Mouse (Mus musculus): ENCODE measurements around the gene Cd200r2.
"Not testable (repeated sequence)": the region's sequence is repeated elsewhere in the genome, so short reads cannot be mapped to it uniquely, and the experiment has no call there.

The Cd200r2 gene

DNA sequence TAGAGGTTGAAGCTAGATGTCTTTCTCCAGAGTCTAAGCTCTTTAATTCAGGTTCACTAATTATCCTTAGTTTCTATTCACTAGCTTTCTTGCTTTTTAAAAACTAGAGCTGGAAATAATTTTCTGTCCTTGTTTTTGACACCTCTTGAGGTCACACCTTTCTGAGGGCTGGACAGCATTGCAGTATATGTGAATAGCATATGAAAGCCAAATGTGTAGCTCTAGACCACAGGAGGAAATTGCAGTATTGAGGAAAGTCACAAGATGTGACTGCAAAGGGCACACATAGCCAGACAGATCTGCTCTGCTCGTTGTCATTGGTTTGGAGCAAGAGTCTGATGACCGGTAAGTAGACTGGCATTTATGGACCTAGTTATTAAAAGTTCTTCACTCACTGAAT, at the start of gene Cd200r2:
Cd200r2 (plus strand) TSS at position 301 of the 400 bp plus-strand sequence.
- DNase-seq (ENCODE audit: low read depth, low spot score): no peak

DNA sequence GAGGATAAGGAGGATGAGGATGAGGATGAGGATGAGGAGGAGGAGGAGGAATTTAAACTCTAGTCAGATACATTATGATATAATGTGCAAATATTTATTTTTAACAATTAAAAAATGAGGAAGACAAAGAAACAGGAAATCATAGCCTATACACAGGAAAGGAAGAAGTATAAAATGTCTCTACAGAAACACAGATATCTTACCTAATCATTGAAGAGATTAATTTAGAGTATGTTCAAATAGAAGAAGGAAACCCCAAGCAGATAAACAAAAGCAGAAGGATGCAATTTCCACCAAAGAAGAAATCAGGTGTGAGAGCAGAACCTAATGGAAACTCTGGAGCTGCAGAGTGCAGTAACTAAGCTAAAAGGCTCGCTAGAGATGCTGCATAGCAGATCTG, 48.9 kb upstream of the Cd200r2 start:
- no peak for DNase-seq (ENCODE audit: low read depth, low spot score)

DNA sequence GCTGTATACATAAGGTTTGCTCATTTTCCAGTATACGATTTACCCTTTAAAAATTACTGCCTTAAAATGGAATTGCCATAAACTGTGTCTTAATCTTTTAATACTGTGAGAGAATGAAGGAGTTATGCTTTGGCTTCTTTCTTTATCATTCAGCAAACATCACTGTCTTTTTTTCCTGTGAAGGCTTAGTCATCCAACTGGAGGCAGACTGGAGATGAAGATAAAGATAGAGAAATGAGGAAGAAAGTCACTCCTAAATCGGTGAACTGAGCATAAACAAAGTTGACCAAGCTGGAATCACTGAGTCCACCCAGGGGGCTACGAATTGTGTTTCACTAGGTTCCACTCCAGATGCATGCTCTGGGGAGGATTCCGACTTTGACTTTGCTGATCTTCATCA, 46.4 kb upstream of the Cd200r2 start:
- DNase-seq (ENCODE audit: low read depth, low spot score): no peak

DNA sequence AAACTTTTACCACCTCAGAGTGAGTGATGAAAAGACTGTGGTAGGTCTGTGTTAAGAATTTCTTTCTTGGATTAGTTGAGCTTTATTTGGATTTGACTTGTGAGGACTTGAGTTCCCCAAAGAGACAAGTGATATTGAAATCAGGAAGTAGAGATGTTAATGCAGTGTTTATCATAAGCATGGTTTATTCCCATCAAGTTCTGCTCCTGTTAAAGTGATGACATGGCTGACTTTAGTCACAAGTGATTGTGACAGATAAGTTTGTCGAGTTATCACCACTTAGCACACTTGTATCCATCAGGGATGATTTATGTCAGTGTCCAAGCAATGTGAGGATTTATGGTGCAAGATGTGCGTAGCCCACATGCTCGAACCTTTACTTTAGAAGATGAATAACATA, 34.6 kb upstream of the Cd200r2 start:
- DNase-seq (ENCODE audit: low read depth, low spot score): no peak

DNA sequence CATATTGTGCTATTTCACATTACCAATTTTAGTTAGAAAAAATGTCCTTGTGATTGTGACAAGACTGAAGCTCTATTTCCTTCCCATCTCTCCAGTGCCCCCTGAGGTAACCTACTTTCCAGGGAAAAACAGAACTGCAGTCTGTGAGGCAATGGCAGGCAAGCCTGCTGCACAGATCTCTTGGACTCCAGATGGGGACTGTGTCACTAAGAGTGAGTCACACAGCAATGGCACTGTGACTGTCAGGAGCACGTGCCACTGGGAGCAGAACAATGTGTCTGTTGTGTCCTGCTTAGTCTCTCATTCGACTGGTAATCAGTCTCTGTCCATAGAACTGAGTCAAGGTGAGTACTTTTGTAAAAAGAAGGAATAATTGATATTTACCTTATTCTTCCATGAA, 33.7 kb upstream of the Cd200r2 start:
- not testable (repeated sequence) for DNase-seq (ENCODE audit: low read depth, low spot score)

DNA sequence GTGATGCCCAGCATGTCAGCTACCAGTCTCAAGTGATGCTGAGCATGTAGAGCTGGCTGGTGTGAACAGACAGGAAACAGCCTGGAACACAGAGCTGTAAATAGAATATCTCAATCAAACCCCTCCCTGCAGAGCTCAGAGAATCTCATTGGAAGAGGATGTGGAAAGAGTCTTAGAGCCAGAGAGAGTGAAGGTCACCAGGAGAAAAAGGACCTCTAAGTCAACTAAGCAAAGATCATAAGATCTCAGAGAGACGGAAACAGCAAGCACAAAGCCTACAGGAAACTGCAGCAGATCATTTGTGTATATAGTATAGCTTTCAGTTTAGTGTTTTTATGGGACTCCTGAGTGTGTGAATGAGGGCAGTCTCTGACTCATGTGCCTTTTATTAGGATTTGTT, 8.3 kb downstream of the Cd200r2 start:
- no peak for DNase-seq (ENCODE audit: low read depth, low spot score)

DNA sequence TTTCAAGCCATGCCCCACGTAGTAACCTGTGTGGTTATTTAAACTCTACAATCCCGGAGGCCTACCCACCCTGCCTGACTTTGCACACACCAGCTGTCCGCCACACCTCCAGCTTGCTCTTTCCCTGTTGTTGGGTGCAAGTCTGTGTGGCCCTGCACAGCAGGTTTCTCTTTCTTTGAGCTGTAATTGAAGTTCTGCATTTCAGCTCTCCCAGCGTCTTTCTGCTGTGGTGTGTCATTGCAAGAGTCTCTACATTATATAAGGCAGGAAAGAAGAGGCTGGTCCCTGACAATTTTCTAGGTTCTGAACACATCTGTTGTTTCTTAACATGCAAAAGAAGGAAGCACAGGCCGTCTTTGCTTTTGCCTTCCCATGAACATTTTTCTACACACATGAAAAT, 9.7 kb downstream of the Cd200r2 start:
- DNase-seq (ENCODE audit: low read depth, low spot score): no peak

DNA sequence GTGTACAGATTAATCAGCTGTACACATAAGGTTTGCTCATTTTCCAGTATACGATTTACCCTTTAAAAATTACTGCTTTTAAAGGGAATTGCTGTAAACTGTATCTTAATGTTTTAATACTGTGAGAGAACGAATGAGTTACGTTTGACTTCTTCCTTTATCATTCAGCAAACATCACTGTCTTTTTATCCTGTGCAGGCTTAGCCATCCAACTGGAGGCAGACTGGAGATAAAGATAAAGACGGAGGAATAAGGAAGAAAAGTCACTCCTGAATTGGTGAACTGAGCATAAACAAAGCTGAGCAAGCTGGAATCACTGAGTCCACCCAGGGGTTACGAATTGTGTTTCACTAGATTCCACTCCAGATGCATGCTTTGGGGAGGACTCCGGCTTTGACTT, 10.7 kb downstream of the Cd200r2 start:
- DNase-seq (ENCODE audit: low read depth, low spot score): no peak

DNA sequence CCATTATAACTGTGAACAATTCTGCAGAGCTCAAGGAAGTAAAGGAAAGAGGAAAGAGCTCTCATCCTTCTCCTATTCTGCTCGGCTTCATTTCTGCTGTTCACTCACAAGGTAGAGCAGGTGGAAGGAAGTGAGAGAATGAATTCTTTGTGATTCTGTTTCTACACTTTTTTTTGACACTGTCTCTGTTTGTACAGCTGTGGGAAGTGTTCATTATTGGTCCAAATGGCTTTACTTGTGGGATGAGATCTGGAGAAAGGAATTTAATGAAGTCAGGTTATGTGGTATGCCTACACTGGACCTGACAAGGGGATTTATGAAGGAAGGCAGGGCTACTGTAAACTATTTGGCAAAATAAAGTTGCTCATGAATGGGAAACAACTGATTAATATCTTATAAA, 23.9 kb downstream of the Cd200r2 start:
- DNase-seq (ENCODE audit: low read depth, low spot score): no peak

DNA sequence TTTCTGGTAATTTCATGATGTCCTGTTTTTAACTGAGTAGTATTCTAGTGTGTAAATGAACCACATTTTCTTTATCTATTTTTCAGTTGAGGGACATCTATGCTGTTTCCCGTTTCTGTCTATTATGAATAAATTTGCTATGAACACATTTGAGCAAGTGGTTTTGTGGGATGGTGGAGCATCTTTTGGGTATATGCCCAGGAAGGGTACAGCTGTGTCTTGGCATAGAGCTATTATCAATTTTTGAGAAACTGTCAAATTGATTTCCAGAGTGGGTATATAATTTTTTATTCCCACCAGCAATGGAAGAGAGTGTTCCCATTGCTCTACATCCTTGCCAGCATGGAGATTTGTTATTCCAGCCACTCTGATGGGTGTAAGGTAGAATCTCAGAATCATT, 65.1 kb downstream of the Cd200r2 start:
- DNase-seq (ENCODE audit: low read depth, low spot score): no peak

DNA sequence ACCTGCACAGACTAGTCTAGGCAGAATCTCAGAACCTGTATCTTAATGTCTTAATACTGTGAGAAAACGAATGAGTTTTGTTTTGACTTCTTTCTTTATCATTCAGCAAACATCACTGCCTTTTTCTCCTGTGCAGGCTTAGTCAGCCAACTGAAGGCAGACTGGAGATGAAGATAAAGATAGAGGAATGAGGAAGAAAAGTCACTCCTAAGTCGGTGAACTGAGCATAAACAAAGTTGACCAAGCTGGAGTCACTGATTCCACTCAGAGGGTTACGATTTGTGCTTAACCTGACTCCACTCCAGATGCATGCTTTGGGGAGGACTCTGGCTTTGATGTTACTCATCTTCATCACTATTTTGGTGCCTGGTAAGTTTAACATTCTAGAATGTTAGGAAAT, 76.6 kb downstream of the Cd200r2 start, which contains the start of gene Cd200r3:
Cd200r3 (plus strand) TSS at position 211 of the 400 bp plus-strand sequence.
- no peak for DNase-seq (ENCODE audit: low read depth, low spot score)

DNA sequence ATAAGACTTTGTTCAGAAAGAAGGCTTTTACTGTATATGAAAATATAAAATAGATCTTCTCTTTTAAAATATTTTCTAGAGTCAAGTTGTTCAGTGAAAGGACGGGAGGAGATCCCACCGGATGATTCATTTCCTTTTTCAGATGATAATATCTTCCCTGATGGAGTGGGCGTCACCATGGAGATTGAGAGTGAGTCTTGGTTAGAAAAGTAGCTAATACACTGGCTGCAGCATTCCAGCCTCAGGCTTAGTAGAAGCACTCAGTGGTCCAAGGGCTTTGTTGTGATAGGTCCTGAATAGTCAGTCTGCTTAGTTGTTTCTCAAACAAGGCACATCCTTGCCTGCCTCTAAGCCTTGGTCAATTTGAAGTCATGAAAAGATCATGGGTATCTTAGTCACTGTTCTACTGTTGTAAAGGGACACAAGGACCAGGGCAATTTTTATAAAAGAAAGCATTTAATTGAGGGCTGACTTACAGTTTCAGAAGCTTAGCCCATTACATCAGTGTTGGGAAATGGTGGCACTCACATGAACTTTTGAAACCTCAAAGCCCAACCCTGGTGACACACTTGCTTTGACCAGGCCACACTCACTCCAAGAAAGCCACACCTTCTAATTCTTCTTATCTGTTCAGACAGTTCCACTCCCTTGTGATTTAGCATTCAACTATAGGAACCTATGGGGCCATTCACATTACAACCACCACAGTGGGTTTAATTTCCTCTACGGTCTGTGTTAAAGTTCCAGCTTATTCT, 84.6 kb downstream of the Cd200r2 start:
- no peak for DNase-seq (ENCODE audit: low read depth, low spot score)

DNA sequence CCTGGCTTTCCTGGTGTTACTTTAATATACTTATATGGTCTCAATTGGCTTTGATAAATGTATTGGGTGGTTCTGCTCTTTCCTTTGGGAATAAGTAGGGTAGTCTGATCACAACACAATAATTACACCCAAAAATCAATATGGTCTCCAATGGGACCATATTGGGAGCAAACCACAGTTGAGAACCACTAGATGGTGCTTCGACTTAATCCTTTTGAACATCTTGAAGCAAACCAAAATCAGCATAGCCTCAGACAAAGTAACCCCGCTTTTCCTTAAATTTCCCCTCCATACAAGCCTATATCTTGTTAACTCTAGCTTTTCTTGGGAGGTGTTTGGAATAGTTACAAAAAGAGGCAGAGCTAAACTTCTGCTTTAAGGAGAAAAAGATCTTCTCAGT, 95.4 kb downstream of the Cd200r2 start:
- DNase-seq (ENCODE audit: low read depth, low spot score): no peak

DNA sequence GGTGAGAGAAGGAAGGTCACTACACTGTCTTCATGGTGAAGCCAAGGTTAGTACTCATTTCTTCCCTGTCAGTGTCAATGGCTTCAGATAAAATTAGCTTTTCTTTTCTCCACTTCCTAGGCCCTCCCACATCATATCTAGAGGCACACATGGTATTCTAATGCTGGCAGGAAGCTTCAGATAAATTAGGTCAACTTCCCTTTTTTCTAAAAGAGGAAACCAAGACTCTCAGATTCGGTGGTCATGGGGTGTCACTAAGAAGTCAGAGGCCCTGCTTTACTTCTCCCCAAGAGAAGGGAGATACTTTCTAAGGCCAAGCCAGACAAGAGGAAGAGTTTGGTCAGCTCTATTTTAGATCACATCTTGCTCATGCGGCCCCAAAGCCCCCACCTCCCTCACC, 95.9 kb downstream of the Cd200r2 start:
- DNase-seq (ENCODE audit: low read depth, low spot score): no peak

DNA sequence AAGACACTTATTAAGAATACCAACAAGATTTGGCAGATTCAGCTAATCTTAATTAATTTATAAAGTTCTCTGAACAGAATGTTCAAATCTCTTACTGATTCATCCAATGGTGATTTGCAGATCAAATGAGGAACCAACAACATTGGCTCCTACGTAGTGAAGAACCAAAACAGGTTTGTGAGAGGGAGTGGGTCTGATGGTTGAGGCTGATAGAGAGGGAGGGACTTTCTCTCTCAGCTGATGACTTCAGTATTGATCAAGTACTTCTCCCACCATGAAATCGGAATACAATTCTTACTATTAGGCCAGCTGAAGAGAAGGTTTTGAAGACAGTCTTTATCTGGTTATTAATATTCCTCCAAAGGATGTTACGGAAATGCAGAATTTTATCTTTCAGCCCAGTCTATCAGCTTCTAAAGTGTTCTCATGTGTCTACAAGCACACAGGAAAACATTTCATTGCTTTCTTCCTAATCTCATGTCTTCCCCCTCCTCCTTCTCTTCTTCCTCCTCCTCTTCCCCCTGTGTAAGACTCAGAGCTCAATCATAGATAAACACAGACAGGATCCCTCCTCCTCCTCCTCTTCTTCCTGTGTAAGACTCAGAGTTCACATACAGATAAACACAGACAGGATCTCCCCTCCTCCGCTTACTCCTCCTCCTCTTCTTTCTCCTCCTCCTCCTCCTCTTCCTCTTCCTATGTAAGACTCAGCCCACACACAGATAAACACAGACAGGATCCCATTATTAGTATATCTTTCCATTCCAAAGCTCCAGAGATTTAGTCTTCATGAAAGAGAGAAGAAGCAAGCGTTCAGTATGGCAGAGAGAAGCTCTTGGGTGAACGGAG, 97.9 kb downstream of the Cd200r2 start:
- no peak for DNase-seq (ENCODE audit: low read depth, low spot score)

DNA sequence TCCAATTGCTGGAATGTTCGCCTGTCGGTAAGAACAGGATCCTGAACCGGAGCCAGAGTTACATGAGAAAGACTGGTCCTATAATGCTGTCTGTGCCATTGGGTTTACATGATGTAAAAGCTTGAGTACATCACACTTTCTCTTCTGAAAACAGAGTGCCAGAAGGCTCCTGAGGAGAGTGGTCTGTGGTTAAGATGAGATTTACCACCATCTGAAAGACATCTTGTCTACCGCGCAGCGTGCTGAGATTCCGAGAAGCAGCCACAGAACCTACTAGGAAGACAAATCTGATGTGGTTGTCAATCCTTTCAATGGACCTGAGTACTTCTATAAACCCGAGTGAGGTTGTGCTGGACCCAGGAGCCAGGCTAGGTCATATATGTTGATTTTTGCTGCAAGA, 98.5 kb downstream of the Cd200r2 start:
- no peak for DNase-seq (ENCODE audit: low read depth, low spot score)

All from WW6 (cell line).